Mouse (Mus musculus): ENCODE data around the gene Clstn1. TPM values are rescaled to one million over a fixed set of nuclear protein-coding genes. Genes with fewer than 3 reads are reported as not detected.

The Clstn1 gene
- polyA plus RNA-seq, 1 experiment: 52.1 TPM

- no peak overlapping the region for H3K4me2 ChIP-seq (ENCODE audit: low read depth)
- H3K27me3 ChIP-seq (ENCODE audit: control insufficient read depth, insufficient read depth, insufficient read length): no peaks in the 10 kb centered on the region
- peaks cover 5% of the 10 kb centered on the region for H3K36me3 ChIP-seq (ENCODE audit: control insufficient read depth, insufficient read depth)
- H3K79me2 ChIP-seq (ENCODE audit: control insufficient read depth, insufficient read depth): no peaks in the 10 kb centered on the region
- no peak overlapping the region for H3ac ChIP-seq (ENCODE audit: control insufficient read depth, insufficient read length)
- TF ChIP-seq E2F4 (IDR thresholded peaks at IDR 0.05; ENCODE audit: insufficient read depth): no peak
- TF ChIP-seq TCF3 (IDR thresholded peaks at IDR 0.05; ENCODE audit: insufficient read length, low read depth): no peak
- TF ChIP-seq REST (IDR thresholded peaks at IDR 0.05; ENCODE audit: insufficient read depth, insufficient read length): no peak
- H3K4me3 ChIP-seq: no peak overlapping the region
Observed at GRCm38 (mm10) chr4:149619988-149620387, 33.7 kb downstream of the Clstn1 start.

GRCm38 (mm10) chr4:149621286-149621685, 35.0 kb downstream of the Clstn1 start:
- TF ChIP-seq TCF12 (IDR thresholded peaks at IDR 0.05; ENCODE audit: insufficient read depth, poor library complexity, severe bottlenecking) (no peak), REST (IDR thresholded peaks at IDR 0.05; ENCODE audit: insufficient read depth, insufficient read length) (no peak), POLR2AphosphoS2 (IDR thresholded peaks at IDR 0.05; ENCODE audit: insufficient read length, low read depth) (no peak), USF1 (IDR thresholded peaks at IDR 0.05; ENCODE audit: low read depth) (no peak), POLR2A (IDR thresholded peaks at IDR 0.05; ENCODE audit: insufficient read length, low read depth) (no peak)
- Histone ChIP-seq H3K36me3 (ENCODE audit: control insufficient read depth, insufficient read depth) (no peaks in the 10 kb centered on the region), H3K4me2 (ENCODE audit: low read depth) (no peak overlapping the region), H3K27me3 (ENCODE audit: control insufficient read depth, insufficient read depth, insufficient read length) (no peaks in the 10 kb centered on the region), H3ac (ENCODE audit: control insufficient read depth, insufficient read length) (no peak overlapping the region), H3K4me3 (no peak overlapping the region), H3K79me2 (ENCODE audit: control insufficient read depth, insufficient read depth) (no peaks in the 10 kb centered on the region)

- no peak overlapping the region for H3K4me2 ChIP-seq (ENCODE audit: low read depth)
- H3K27me3 ChIP-seq (ENCODE audit: control insufficient read depth, insufficient read depth, insufficient read length): no peaks in the 10 kb centered on the region
- no peaks in the 10 kb centered on the region for H3K36me3 ChIP-seq (ENCODE audit: control insufficient read depth, insufficient read depth)
- H3K4me3 ChIP-seq: no peak overlapping the region
- no peak overlapping the region for H3ac ChIP-seq (ENCODE audit: control insufficient read depth, insufficient read length)
- H3K79me2 ChIP-seq (ENCODE audit: control insufficient read depth, insufficient read depth): no peaks in the 10 kb centered on the region
- TF ChIP-seq TCF3 (IDR thresholded peaks at IDR 0.05; ENCODE audit: insufficient read length, low read depth): no peak
- no peak for TF ChIP-seq REST (IDR thresholded peaks at IDR 0.05; ENCODE audit: insufficient read depth, insufficient read length)
- TF ChIP-seq E2F4 (IDR thresholded peaks at IDR 0.05; ENCODE audit: insufficient read depth): no peak
- no peak for TF ChIP-seq POLR2A (IDR thresholded peaks at IDR 0.05; ENCODE audit: insufficient read length, low read depth)
- no peak for TF ChIP-seq SRF (IDR thresholded peaks at IDR 0.05; ENCODE audit: control insufficient read depth, insufficient read length, low read depth)
Observed at GRCm38 (mm10) chr4:149623711-149624110, 37.4 kb downstream of the Clstn1 start.

DNA sequence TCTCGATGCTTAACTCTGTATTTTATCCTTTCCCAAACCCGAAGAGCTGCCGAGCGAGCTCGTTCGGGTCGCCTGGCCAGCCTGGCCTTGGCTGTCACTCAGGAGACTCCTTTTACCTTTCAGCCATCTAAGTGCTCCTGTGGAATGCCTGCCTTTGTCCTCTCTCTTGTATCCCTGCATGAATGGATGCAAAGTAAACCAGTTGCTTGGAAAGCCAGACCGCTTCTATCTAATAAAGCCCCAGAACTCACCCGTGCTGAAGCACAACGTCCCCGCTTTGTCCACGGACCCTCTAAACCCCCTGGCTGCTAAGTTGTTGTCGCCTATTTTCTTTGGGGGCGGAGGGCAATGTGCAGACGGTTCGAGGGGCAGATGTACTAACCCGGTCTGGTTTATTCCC, 40.5 kb downstream of the Clstn1 start:
- H3ac ChIP-seq (ENCODE audit: control insufficient read depth, insufficient read length): no peak overlapping the region
- H3K27me3 ChIP-seq (ENCODE audit: control insufficient read depth, insufficient read depth, insufficient read length): no peaks in the 10 kb centered on the region
- no peak for TF ChIP-seq POLR2AphosphoS2 (IDR thresholded peaks at IDR 0.05; ENCODE audit: insufficient read length, low read depth)
- no peak for TF ChIP-seq E2F4 (IDR thresholded peaks at IDR 0.05; ENCODE audit: insufficient read depth)
- H3K79me2 ChIP-seq (ENCODE audit: control insufficient read depth, insufficient read depth): no peaks in the 10 kb centered on the region
- H3K36me3 ChIP-seq (ENCODE audit: control insufficient read depth, insufficient read depth): no peaks in the 10 kb centered on the region
- H3K4me2 ChIP-seq (ENCODE audit: low read depth): no peak overlapping the region
- no peak overlapping the region for H3K4me3 ChIP-seq

GRCm38 (mm10) chr4:149628372-149628771, 42.1 kb downstream of the Clstn1 start:
- Histone ChIP-seq H3K4me2 (ENCODE audit: low read depth) (no peak overlapping the region), H3K79me2 (ENCODE audit: control insufficient read depth, insufficient read depth) (no peaks in the 10 kb centered on the region), H3K4me3 (no peak overlapping the region), H3ac (ENCODE audit: control insufficient read depth, insufficient read length) (no peak overlapping the region), H3K27me3 (ENCODE audit: control insufficient read depth, insufficient read depth, insufficient read length) (no peaks in the 10 kb centered on the region), H3K36me3 (ENCODE audit: control insufficient read depth, insufficient read depth) (no peaks in the 10 kb centered on the region)
- TF ChIP-seq POLR2AphosphoS2 (IDR thresholded peaks at IDR 0.05; ENCODE audit: insufficient read length, low read depth) (no peak), TCF3 (IDR thresholded peaks at IDR 0.05; ENCODE audit: insufficient read length, low read depth) (no peak), REST (IDR thresholded peaks at IDR 0.05; ENCODE audit: insufficient read depth, insufficient read length) (no peak), USF1 (IDR thresholded peaks at IDR 0.05; ENCODE audit: low read depth) (no peak), E2F4 (IDR thresholded peaks at IDR 0.05; ENCODE audit: insufficient read depth) (no peak), MAX (IDR thresholded peaks at IDR 0.05; ENCODE audit: low read depth) (no peak), POLR2A (IDR thresholded peaks at IDR 0.05; ENCODE audit: insufficient read length, low read depth) (no peak)

DNA sequence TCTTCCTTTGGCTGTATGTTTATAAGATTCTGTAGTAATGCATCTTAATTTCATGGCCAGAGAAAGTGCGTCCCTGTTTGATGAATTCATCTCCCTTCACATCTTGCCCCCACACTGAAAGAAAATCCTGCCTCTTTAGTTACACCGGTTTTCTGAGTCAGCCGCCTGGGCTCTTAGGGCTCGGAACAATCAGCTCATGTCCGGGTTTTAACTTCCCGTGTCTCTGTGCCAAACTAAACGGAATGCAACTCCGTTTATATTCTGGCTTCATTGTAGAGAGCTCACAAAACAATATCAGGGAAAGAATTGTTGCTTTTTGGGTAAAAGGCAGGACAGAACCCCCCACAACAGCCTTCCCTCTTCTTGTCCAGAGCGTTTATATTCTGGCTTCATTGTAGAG, 42.5 kb downstream of the Clstn1 start:
- H3K4me2 ChIP-seq (ENCODE audit: low read depth): no peak overlapping the region
- H3K27me3 ChIP-seq (ENCODE audit: control insufficient read depth, insufficient read depth, insufficient read length): no peaks in the 10 kb centered on the region
- TF ChIP-seq REST (IDR thresholded peaks at IDR 0.05; ENCODE audit: insufficient read depth, insufficient read length) (no peak), CEBPB (IDR thresholded peaks at IDR 0.05; ENCODE audit: insufficient read depth, poor library complexity, severe bottlenecking) (no peak), E2F4 (IDR thresholded peaks at IDR 0.05; ENCODE audit: insufficient read depth) (no peak), MYOD1 (IDR thresholded peaks at IDR 0.05; ENCODE audit: control insufficient read depth in 1 of 3, insufficient read length in 2 of 3, low read depth in 2 of 3) (no peak), POLR2A (IDR thresholded peaks at IDR 0.05; ENCODE audit: insufficient read length, low read depth) (no peak)
- H3K36me3 ChIP-seq (ENCODE audit: control insufficient read depth, insufficient read depth): no peaks in the 10 kb centered on the region
- H3ac ChIP-seq (ENCODE audit: control insufficient read depth, insufficient read length): no peak overlapping the region
- H3K4me3 ChIP-seq: no peak overlapping the region
- no peaks in the 10 kb centered on the region for H3K79me2 ChIP-seq (ENCODE audit: control insufficient read depth, insufficient read depth)

Measured in myocyte (in vitro differentiated cells).